Mouse (Mus musculus) megakaryocyte, embryonic 14.5 days (primary cell): ENCODE measurements around the gene Fggy.

Source experiments
- FLI1 ChIP-seq: IDR thresholded peaks from 2 replicates; pipeline ENCODE4 v1.6.1; 2012; ENCODE audit warnings: low read length, inconsistent platforms, mixed read lengths
- GATA1 ChIP-seq: IDR thresholded peaks from 3 replicates; pipeline ENCODE4 v1.6.1; 2012; ENCODE audit warnings: mixed read lengths, low read length, inconsistent platforms, borderline replicate concordance

- TF ChIP-seq GATA1 = no peak
- TF ChIP-seq FLI1 = no peak
Observed at GRCm38 (mm10) chr4:95850044-95850739, 292.9 kb downstream of the Fggy start.
